Mouse (Mus musculus) heart, adult 2 months (tissue): ENCODE results near the gene Tlk2. TPM values are rescaled to one million over a fixed set of nuclear protein-coding genes. Genes with fewer than 3 reads are reported as not detected.

ENCODE experiments used
- DNase-seq, 2 experiments: peaks; one replicate each; pipeline ENCODE4 v3.0.0; 2021
- H3K27ac ChIP-seq: fragments of 200-600 bp; 2 replicates; pipeline ENCODE4 v1.8.1; 2022
- H3K27me3 ChIP-seq: fragments of 200-500 bp; 2 replicates; pipeline ENCODE4 v1.6.1; 2012; ENCODE audit warnings: mild to moderate bottlenecking, low read length, inconsistent platforms, mixed read lengths; ENCODE audit not compliant: control insufficient read depth, insufficient read depth
- H3K36me3 ChIP-seq: fragments of 200-500 bp; 2 replicates; pipeline ENCODE4 v1.6.1; 2012; ENCODE audit warnings: low read length, inconsistent platforms; ENCODE audit not compliant: control insufficient read depth, insufficient read depth
- H3K4me1 ChIP-seq: fragments of 200-500 bp; 2 replicates; pipeline ENCODE4 v1.6.1; 2011; ENCODE audit warnings: low read length; ENCODE audit not compliant: control insufficient read depth, insufficient read depth
- H3K4me3 ChIP-seq: fragments of 200-600 bp; 2 replicates; pipeline ENCODE4 v1.8.1; 2022
- H3K79me2 ChIP-seq: fragments of 200-500 bp; replicated peaks from 2 replicates; pipeline ENCODE4 v1.6.1; 2012; ENCODE audit warnings: mild to moderate bottlenecking, inconsistent platforms, low read length, moderate library complexity, mixed read lengths; ENCODE audit not compliant: control insufficient read depth, insufficient read depth
- H3K9ac ChIP-seq: fragments of 200-500 bp; 2 replicates; pipeline ENCODE4 v1.6.1; 2012; ENCODE audit warnings: low read depth, mild to moderate bottlenecking, control low read depth, inconsistent platforms, low read length, mixed read lengths
- CTCF ChIP-seq: fragments of 200-600 bp; IDR thresholded peaks from 2 replicates; pipeline ENCODE4 v1.8.1; 2022; ENCODE audit warnings: antibody characterized with exemption, mild to moderate bottlenecking, moderate library complexity
- EP300 ChIP-seq: fragments of 200-500 bp; IDR thresholded peaks from 2 replicates; pipeline ENCODE4 v1.6.1; 2011; ENCODE audit warnings: low read depth, low read length, control low read depth; ENCODE audit not compliant: insufficient read depth
- POLR2A ChIP-seq: fragments of 200-500 bp; IDR thresholded peaks from 2 replicates; pipeline ENCODE4 v1.6.1; 2011; ENCODE audit warnings: mild to moderate bottlenecking, low read depth, low read length, control low read depth; ENCODE audit not compliant: insufficient read depth
- WGBS: fragments of 180-500 bp; shearing (Covaris S2); methylation state at CpG from one replicate; pipeline ENCODE4 v1.1.7; 2018; 5-methylcytosine and 5-hydroxymethylcytosine counted together
- intact Hi-C: fragments of 180-260 bp; cut with DNase I; formaldehyde crosslinking; loops from one replicate; pipeline ENCODE4 v1.15.1; 2025
- polyA plus RNA-seq: library from polyadenylated mRNA; depleted of rRNA; stranded (reverse); fragments of >200 nt; gene quantifications from 2 replicates; pipeline ENCODE4 v1.2.3, GENCODE M21; 2012
- total RNA-seq, 2 experiments: library from RNA; stranded (reverse); gene quantifications; 2 replicates each; pipeline ENCODE4 v1.2.3; 2021

Gene Tlk2
- total and polyA plus RNA-seq, 3 experiments: 11.5 to 41.9 (median 35.9) TPM

DNA sequence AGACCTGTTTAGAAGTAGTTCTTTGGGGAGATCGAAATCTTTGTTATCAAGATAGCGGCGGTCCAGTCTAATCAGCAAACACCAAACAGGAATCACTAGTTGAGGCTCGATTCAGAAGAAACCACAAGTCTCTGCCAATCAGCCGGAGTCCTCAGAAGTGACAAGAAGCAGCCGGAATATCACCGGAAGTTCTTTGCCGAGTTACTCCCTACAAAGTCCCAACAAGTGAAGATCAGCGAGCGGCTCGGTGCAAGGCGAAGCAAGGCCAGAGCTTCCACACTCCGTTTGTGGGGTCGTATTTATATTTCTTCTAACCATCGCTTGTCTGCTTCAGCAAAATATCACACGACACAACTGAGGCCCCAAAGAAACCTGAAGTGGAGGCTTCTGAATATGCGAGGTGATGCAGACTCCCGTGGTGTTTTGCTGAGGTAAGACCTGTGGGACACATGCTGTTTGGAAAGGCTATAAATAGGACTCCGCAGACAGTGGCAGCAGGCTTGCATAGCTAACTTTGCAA lies 21.8 kb upstream of the Tlk2 start:
- no peaks in the 10 kb centered on the region for H3K36me3 ChIP-seq
- peak overlapping the region; percentile 16; the same call in 1 of the 2 replicates for H3K9ac ChIP-seq
- peak overlapping the region; percentile 27 for H3K4me3 ChIP-seq
- H3K79me2 ChIP-seq: no peaks in the 10 kb centered on the region
- WGBS: 57% methylated on average over 19 of the region's 19 CpGs
- no peaks in the 10 kb centered on the region for H3K4me1 ChIP-seq
- intact Hi-C loops: no loop called here
- no peaks in the 10 kb centered on the region for H3K27me3 ChIP-seq
- DNase-seq: peak in 1 of 2 experiments; percentile 12
- H3K27ac ChIP-seq: peak overlapping the region; percentile 47
- TF ChIP-seq CTCF (no peak), POLR2A (no peak), EP300 (no peak)

GRCm38 (mm10) chr11:105158047-105158446 lies 20.6 kb upstream of the Tlk2 start:
- no peaks in the 10 kb centered on the region for H3K36me3 ChIP-seq

GRCm38 (mm10) chr11:105159673-105160360 lies 18.8 kb upstream of the Tlk2 start:
- no peaks in the 10 kb centered on the region for H3K27me3 ChIP-seq
- 62% methylated on average over 6 of the region's 6 CpGs for WGBS
- H3K4me1 ChIP-seq: no peaks in the 10 kb centered on the region
- intact Hi-C loops: no loop called here
- H3K9ac ChIP-seq: no peak overlapping the region
- no peak overlapping the region for H3K27ac ChIP-seq
- no peak for DNase-seq
- H3K79me2 ChIP-seq: no peaks in the 10 kb centered on the region
- H3K36me3 ChIP-seq: no peaks in the 10 kb centered on the region
- TF ChIP-seq CTCF: no peak
- no peak for TF ChIP-seq EP300
- no peak for TF ChIP-seq POLR2A
- H3K4me3 ChIP-seq: no peak overlapping the region

More at GRCm38 (mm10) chr11:105158047-105158446, 20.6 kb upstream of the Tlk2 start:
- no peak overlapping the region for H3K4me3 ChIP-seq
- H3K27ac ChIP-seq: no peak overlapping the region
- TF ChIP-seq POLR2A: no peak
- no peak for TF ChIP-seq CTCF
- no peak for TF ChIP-seq EP300
- no peaks in the 10 kb centered on the region for H3K4me1 ChIP-seq
- no peak for DNase-seq
- H3K9ac ChIP-seq: no peak overlapping the region
- intact Hi-C loops: no loop called here
- no peaks in the 10 kb centered on the region for H3K27me3 ChIP-seq
- no peaks in the 10 kb centered on the region for H3K79me2 ChIP-seq

DNA sequence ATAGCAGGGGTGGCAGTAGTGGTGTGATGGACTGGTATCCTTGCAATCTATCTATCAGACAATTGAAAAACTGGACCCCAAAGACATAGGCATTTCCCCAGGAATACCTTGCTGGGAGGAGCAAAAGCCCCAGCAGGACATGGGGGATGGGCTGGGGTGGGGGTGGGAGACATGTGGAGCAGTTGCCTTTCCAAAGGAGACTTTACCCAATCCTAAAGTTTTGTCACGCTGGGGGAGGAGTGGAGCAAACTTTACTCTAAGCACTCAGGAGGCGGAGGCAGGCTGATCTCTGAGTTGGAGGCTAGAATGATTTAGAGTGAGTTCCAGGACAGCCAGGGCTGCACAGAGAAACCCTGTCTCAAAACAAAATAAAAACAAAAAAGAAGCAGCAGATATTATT lies 17.2 kb upstream of the Tlk2 start:
- no peak for DNase-seq
- no peak overlapping the region for H3K27ac ChIP-seq
- TF ChIP-seq CTCF: no peak
- no peak for TF ChIP-seq POLR2A
- TF ChIP-seq EP300: no peak
- H3K4me3 ChIP-seq: no peak overlapping the region
- H3K4me1 ChIP-seq: no peaks in the 10 kb centered on the region
- H3K27me3 ChIP-seq: no peaks in the 10 kb centered on the region
- intact Hi-C loops: no loop called here
- H3K9ac ChIP-seq: no peak overlapping the region
- H3K79me2 ChIP-seq: no peaks in the 10 kb centered on the region
- WGBS: 82% methylated on average over 2 of the region's 2 CpGs
- no peaks in the 10 kb centered on the region for H3K36me3 ChIP-seq

DNA sequence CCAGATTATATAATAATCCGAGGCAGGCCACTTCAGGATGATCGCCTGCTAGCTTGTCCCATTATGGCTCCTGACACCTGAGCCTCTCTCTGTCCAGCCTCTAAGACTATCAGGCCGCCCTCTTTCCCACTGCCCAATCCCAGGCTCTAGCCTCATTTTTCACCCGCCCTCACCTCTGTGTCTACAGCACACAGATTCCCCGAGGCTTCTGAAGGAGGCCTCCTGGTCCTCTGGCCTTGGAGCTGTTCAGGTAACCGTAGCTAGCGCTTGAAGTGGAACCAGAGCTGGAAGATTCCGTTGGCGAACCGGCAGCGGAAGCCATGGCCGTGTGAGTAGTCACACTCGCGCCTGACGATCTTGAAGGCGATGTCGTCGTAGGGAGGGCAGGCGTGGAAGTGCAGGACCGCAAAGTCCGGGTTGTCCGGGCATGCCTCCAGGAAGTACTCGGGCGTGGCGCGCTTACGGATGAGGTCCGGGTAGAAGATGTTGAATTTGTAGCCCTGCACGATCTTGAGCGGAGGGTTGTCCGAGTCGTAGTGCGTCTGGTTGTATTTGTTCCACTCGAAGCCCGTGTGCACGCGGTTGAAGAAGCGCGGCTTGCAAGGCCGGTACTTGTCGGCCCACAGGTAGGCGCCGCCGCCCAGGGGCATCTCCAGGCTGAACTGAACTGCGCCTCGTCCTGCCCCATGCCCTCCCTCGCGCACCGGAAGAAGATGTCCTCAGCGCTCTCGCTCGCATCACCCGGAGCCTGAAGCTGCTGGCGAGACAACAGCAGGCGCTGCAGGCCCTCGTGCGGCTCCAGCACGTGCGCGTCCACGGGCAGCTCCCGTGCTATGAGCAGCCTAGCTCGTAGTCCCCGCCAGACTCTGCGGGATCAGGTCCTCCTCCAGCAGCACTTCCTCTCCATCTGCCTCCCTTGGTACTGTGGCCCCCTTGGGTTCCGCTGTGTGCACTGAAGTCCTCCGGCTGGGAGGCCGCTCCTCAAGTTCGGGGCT lies 13.8 kb upstream of the Tlk2 start:
- Histone ChIP-seq H3K27me3 (no peaks in the 10 kb centered on the region), H3K36me3 (no peaks in the 10 kb centered on the region), H3K9ac (no peak overlapping the region), H3K79me2 (no peaks in the 10 kb centered on the region), H3K4me3 (no peak overlapping the region), H3K27ac (no peak overlapping the region), H3K4me1 (no peaks in the 10 kb centered on the region)
- intact Hi-C loops: no loop called here
- TF ChIP-seq POLR2A: no peak
- no peak for TF ChIP-seq EP300
- TF ChIP-seq CTCF: no peak
- 79% methylated on average over 69 of the region's 69 CpGs for WGBS
- DNase-seq: no peak
